Mouse (Mus musculus) liver, embryonic 16.5 days (tissue): Measurements from ENCODE around the gene Ampd3. TPM values are rescaled to one million over a fixed set of nuclear protein-coding genes. Genes with fewer than 3 reads are reported as not detected.

Experiments used
- ATAC-seq: fragments of 200-750 bp; cut with Nextera tagmentation; 2 replicates; pipeline ENCODE4 v1.8.0; 2017; ENCODE audit warnings: low read depth, mild to moderate bottlenecking, moderate number of reproducible peaks, moderate library complexity
- H3K27ac ChIP-seq: fragments of 300-500 bp; sonication (generic); 2 replicates; pipeline ENCODE4 v1.5.1; 2014; ENCODE audit warnings: mild to moderate bottlenecking, low read length
- H3K27me3 ChIP-seq: fragments of 300-500 bp; sonication (generic); 2 replicates; pipeline ENCODE4 v1.6.1; 2014; ENCODE audit warnings: low read depth, low read length, mixed read lengths; ENCODE audit not compliant: control insufficient read depth, insufficient read depth
- H3K36me3 ChIP-seq: fragments of 300-500 bp; sonication (generic); 2 replicates; pipeline ENCODE4 v1.6.1; 2014; ENCODE audit warnings: mild to moderate bottlenecking; ENCODE audit not compliant: control insufficient read depth, insufficient read depth
- H3K4me1 ChIP-seq: fragments of 300-500 bp; sonication (generic); 2 replicates; pipeline ENCODE4 v1.6.1; 2014; ENCODE audit warnings: low read depth, low read length, mixed read lengths; ENCODE audit not compliant: control insufficient read depth
- H3K4me2 ChIP-seq: fragments of 300-500 bp; sonication (generic); 2 replicates; pipeline ENCODE4 v1.6.1; 2014; ENCODE audit warnings: low read depth, low read length, mixed read lengths
- H3K4me3 ChIP-seq: fragments of 300-500 bp; sonication (generic); 2 replicates; pipeline ENCODE4 v1.5.1; 2014; ENCODE audit warnings: low read depth, mild to moderate bottlenecking, low read length
- H3K9ac ChIP-seq: fragments of 300-500 bp; sonication (generic); 2 replicates; pipeline ENCODE4 v1.6.1; 2014; ENCODE audit warnings: low read depth, low read length
- H3K9me3 ChIP-seq: fragments of 300-500 bp; sonication (generic); replicated peaks from 2 replicates; pipeline ENCODE4 v1.6.1; 2016; ENCODE audit warnings: low read length; ENCODE audit not compliant: control insufficient read depth
- WGBS: fragments of 180-500 bp; shearing (Covaris S2); extraction: QIAGEN DNeasy Blood & Tissue Kit; methylation state at CpG from one replicate; pipeline ENCODE4 v1.1.7; 2014; ENCODE audit not compliant: insufficient replicate concordance; 5-methylcytosine and 5-hydroxymethylcytosine counted together
- polyA plus RNA-seq: library from polyadenylated mRNA; unstranded; fragments of >200 nt; fragmentation: Nextera tagmentation; extraction: Ambion mirVana; gene quantifications from 2 replicates; pipeline ENCODE4 v1.2.1, GENCODE M21; 2015

The Ampd3 gene
- polyA plus RNA-seq, 1 experiment from 2014 or later: 34.4 TPM

DNA sequence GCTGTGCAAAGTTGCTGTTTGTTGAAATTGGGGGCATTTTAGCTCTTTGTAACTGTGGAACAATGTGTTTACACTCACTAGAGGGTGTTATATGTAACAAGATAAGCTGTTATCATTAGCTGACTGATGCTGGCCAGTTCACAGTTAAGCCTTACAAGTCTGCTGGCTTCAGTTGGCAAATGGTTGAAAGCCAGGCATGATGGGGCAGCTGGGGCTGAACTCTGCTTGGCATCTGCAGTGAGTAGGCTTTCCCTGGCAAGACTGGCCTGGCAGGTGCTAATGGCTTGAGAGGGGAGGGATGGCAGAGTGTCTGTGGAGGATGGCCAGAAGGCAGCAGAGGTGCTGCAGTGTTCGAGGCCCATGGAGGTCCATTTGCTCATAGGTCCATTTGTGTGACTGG, 6.1 kb downstream of the Ampd3 start:
- Histone ChIP-seq H3K9ac (peak overlapping the region; percentile 87), H3K4me2 (peak overlapping the region; percentile 82), H3K4me3 (peak overlapping the region; percentile 74), H3K4me1 (peaks cover 79% of the 10 kb centered on the region), H3K9me3 (no peaks in the 10 kb centered on the region), H3K27me3 (no peaks in the 10 kb centered on the region), H3K36me3 (peaks cover 4% of the 10 kb centered on the region), H3K27ac (peak overlapping the region; percentile 92)
- ATAC-seq: peak; percentile 12
- WGBS: 27% methylated on average over 1 of the region's 1 CpGs

DNA sequence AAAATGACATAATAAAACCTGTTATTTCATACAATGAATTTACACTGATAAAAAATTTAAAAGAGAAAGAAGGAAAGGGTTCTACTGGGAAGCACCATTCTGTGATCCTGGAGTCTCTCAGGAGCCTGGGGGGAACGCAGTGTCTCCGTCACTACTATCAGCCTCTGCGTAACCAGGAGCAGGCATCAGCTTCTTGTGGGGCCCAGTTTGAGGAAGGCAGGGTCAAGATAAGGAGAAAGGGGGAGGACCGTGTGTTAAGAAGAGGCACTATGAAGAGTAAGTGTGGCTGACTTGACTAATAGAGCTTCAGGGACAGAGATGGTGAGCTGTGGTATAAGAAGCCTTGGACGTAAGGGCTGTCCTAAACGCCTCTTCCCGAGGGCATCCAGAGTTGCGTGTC, 6.7 kb downstream of the Ampd3 start:
- Histone ChIP-seq H3K36me3 (peaks cover 4% of the 10 kb centered on the region), H3K4me2 (peak overlapping the region; percentile 82), H3K27me3 (no peaks in the 10 kb centered on the region), H3K9ac (peak overlapping the region; percentile 87), H3K27ac (peak overlapping the region; percentile 92), H3K4me1 (peaks cover 79% of the 10 kb centered on the region), H3K9me3 (no peaks in the 10 kb centered on the region), H3K4me3 (peak overlapping the region; percentile 74)
- WGBS: 24% methylated on average over 8 of the region's 8 CpGs
- peak; percentile 86 for ATAC-seq

DNA sequence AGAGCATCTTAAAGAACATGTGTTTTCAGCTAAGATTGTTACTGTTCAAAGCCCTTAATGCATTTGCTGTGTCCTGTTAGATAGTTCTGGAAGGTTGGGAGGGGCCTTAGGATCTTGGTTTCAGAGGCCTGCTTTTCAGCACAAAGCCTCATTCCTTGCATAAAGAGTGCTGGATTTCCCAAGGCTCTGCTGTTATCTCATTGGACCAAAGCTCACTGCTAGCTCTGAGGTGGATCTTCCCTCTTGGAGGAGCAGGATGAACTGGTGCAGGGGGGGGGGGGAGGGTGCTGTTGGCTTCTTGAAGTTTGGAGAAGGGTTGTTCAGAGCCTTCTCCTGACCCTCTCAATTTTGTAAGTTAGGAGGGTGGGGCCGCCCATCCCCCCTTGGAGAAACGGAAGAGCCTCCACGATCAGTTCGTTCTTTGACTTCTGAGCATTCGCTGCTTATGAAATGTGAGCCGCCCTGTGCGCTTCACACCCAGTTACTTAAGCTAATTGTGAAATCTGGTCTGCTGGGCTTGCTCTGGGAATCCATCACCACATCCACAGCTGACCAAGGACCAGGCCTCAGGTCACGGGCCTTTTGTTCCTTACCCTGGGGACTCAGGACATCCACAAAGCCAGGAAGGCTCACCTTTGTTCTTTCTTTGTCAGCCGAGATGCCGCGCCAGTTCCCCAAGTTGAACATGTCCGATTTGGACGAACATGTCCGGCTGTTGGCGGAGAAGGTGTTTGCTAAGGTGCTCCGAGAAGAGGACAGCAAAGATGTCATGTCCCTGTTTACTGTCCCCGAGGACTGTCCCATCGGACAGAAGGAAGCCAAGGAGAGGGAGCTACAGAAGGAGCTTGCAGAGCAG, 9.4 kb downstream of the Ampd3 start:
- Histone ChIP-seq H3K4me3 (peak overlapping the region; percentile 10; the same call in 1 of the 2 replicates), H3K27me3 (no peaks in the 10 kb centered on the region), H3K4me1 (peaks cover 80% of the 10 kb centered on the region), H3K9me3 (no peaks in the 10 kb centered on the region), H3K36me3 (peaks cover 4% of the 10 kb centered on the region), H3K4me2 (peak overlapping the region; percentile 82), H3K9ac (peak overlapping the region; percentile 29), H3K27ac (peak overlapping the region; percentile 92)
- 75% methylated on average over 18 of the region's 18 CpGs for WGBS
- ATAC-seq: no peak

DNA sequence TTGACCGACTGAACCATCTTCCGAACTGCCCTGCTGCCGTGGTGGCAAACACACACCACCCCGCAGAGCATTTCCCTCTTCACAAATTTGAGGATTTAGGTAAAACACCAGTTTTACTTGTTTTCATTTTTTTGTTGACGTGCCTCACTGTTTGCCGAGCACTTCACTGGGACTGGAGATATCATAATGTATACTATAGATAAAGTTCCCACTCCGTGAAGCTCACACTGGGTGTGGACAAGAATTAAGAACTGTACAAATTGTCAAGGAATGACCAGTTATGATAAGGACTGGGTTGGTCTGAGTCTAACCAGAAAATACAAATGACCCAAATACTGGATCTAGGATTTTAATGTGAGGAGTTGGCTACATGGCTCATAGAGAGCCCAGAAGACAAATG, 10.9 kb downstream of the Ampd3 start:
- 35% methylated on average over 7 of the region's 7 CpGs for WGBS
- Histone ChIP-seq H3K4me1 (peaks cover 71% of the 10 kb centered on the region), H3K9me3 (no peaks in the 10 kb centered on the region), H3K27me3 (no peaks in the 10 kb centered on the region), H3K27ac (peak overlapping the region; percentile 92), H3K4me3 (peak overlapping the region; percentile 14), H3K9ac (peak overlapping the region; percentile 52), H3K4me2 (peak overlapping the region; percentile 82), H3K36me3 (peaks cover 4% of the 10 kb centered on the region)
- peak; percentile 57 for ATAC-seq

DNA sequence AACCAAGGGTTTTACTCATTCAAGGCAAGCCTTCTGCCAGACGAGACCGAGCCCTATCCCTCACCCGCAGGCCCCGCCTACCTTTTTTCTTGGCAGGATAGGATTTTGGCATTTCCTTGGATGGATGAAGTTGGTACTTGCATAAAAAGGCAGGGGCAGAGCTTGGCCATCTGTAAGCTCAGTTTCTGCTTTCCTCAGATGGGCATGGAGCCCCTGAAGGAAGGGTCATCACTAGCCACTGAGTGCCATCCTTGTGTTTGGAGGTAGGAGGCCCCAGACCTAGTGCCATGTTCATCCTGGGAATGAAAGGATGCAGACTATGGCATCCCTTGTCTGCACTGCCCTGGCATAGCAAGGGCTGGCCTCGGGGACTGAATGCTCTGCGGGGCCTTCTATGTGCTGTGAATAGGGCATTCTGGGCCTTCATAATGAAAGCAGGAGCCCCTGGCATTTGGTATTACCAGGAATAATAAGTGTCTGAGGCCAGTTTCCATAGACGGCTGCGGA, 11.7 kb downstream of the Ampd3 start:
- H3K9me3 ChIP-seq: no peaks in the 10 kb centered on the region
- peaks cover 71% of the 10 kb centered on the region for H3K4me1 ChIP-seq
- peak overlapping the region; percentile 52 for H3K9ac ChIP-seq
- no peaks in the 10 kb centered on the region for H3K27me3 ChIP-seq
- H3K4me2 ChIP-seq: peak overlapping the region; percentile 82
- H3K36me3 ChIP-seq: peaks cover 4% of the 10 kb centered on the region
- H3K4me3 ChIP-seq: no peak overlapping the region
- peak overlapping the region; percentile 92 for H3K27ac ChIP-seq
- no peak for ATAC-seq
- 78% methylated on average over 8 of the region's 8 CpGs for WGBS

DNA sequence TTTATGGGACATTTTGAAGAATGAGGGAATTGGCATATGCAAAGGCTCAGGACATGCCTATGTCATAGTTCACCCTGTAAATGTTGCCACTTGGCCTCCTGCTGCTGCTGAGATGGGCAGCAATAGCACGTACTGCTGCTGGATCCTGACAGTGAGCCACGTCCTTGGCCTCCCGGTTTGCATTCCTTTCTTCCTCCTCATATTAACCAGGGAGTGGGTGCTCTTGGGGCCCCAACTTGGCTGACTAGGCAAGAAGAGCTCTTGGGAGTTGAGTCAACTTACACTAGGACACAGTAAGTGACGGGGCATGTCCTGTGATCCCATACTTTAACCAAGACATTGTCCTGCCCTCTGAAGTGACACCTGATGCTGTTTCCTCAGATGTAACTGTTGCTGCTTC, 12.5 kb downstream of the Ampd3 start:
- peak overlapping the region; percentile 92 for H3K27ac ChIP-seq
- H3K4me3 ChIP-seq: no peak overlapping the region
- peaks cover 74% of the 10 kb centered on the region for H3K4me1 ChIP-seq
- no peaks in the 10 kb centered on the region for H3K9me3 ChIP-seq
- H3K4me2 ChIP-seq: peak overlapping the region; percentile 74
- 79% methylated on average over 4 of the region's 4 CpGs for WGBS
- peak overlapping the region; percentile 54 for H3K9ac ChIP-seq
- H3K36me3 ChIP-seq: peaks cover 4% of the 10 kb centered on the region
- H3K27me3 ChIP-seq: no peaks in the 10 kb centered on the region
- ATAC-seq: no peak

DNA sequence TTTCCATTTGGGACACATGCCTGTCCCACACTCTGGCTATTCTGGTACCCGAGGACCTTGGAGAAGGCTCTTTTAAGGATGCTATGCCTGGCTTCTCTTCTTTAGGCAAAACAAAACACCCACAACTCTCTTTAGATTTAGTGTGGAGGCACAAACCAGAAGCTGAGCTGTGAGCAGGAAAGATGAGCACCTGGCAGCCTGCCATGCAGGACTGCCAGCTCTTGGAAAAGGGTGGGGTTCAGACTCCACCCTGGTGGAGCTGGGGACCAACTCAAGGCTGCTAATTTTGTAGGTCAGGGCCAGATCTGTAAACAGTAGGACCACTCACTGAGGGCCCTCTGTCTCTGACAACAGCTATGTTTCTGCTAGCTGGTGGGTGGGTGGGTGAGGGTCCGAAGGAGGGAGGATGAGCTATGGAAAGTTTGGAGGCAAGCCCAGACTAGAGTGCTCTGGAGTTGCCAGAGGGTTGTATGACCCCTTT, 13.3 kb downstream of the Ampd3 start:
- Histone ChIP-seq H3K4me1 (peaks cover 71% of the 10 kb centered on the region), H3K9me3 (no peaks in the 10 kb centered on the region), H3K4me2 (peak overlapping the region; percentile 74), H3K27me3 (no peaks in the 10 kb centered on the region), H3K9ac (peak overlapping the region; percentile 67), H3K4me3 (peak overlapping the region; percentile 43), H3K27ac (peak overlapping the region; percentile 92), H3K36me3 (peaks cover 4% of the 10 kb centered on the region)
- 45% methylated on average over 2 of the region's 2 CpGs for WGBS
- ATAC-seq: peak; percentile 83

DNA sequence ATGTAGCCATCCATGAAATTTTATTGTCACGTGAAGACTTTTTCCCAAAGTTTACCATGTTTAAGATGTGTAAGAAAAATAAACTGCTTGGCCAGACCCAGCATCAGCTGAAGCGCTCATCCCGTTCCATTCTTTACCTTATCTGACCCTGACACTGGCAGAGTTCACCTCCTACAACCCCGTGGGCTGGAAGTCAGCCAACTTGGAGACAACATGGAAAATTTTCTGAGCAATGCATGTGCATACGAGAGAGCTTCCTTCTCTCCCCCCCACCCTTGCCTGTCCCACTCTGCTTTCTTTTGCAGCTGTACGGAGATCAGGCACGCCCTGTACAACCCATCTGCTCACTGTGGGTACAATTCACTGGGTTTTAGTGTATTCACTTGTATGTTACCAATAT, 14.1 kb downstream of the Ampd3 start:
- peak overlapping the region; percentile 67 for H3K9ac ChIP-seq

More for the DNA sequence above, 14.1 kb downstream of the Ampd3 start:
- Histone ChIP-seq H3K4me2 (peak overlapping the region; percentile 74), H3K9me3 (no peaks in the 10 kb centered on the region), H3K4me1 (peaks cover 63% of the 10 kb centered on the region), H3K27ac (peak overlapping the region; percentile 92), H3K36me3 (peaks cover 4% of the 10 kb centered on the region), H3K27me3 (no peaks in the 10 kb centered on the region), H3K4me3 (peak overlapping the region; percentile 43; the same call in 1 of the 2 replicates)
- ATAC-seq: 0 out of 2 replicates have a peak, but pooled peaks have one; percentile 3
- WGBS: 39% methylated on average over 7 of the region's 7 CpGs
